Mouse (Mus musculus): ENCODE measurements around the gene Hoxb8. TPM values are rescaled to one million over a fixed set of nuclear protein-coding genes. Genes with fewer than 3 reads are reported as not detected.

The Hoxb8 gene
- polyA plus RNA-seq, 2 experiments from 2014 or later, result not detected

DNA sequence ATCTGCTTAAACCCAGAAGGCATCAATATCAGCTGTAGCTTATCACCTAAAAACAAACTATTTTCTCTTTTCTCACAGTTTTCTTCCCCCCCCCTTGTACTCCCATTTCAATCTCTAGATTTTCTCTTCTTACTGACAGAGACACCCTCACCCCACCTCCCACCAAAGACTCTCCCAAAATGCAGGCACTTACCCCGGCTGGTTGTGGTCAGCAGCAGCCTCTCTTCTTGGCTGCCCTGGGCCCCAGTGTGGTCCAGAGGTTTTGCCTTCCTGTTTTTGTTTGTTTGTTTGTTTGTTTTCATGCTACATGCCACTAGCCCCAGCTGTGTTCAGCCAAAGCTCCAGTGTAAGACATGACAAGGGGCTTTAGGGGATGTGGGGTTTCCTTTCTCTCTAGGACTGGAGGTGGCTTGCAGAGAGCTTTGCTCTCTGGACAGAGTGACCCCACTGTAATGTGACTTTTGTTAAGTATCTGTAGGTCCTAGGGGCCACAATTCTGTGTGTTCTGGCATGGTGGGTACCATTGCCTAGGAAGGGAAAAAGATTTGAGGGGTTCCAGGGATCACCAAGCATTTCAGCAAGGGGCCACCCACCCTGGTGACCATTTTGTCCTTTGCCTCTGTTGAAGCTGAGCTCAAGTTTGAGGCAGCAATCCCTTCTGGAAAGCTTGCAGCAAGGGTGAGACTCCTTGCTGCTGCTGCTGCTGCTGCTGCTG, 13.5 kb upstream of the Hoxb8 start:
- ATAC-seq, result no peak

DNA sequence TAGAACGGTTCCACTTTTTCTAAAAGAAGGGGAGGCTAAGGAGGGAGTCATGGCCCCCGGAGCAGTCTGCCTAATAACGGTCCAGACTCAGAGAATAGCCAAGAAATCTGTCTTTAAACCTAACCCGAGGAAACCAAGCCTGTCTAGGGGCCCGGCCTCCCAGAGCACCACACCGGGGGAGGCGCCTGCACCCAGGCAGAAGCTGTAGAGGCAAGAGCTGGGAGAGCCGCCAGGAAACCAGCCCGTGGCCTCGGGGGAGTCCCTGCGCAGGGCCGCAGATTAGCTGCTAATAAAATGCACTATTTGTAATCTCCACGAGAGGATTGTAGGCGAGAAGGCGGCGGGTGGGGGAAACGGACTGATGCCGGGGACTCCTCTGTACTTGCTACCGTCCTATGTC, 11.8 kb upstream of the Hoxb8 start:
- peak; percentile 46 for ATAC-seq

DNA sequence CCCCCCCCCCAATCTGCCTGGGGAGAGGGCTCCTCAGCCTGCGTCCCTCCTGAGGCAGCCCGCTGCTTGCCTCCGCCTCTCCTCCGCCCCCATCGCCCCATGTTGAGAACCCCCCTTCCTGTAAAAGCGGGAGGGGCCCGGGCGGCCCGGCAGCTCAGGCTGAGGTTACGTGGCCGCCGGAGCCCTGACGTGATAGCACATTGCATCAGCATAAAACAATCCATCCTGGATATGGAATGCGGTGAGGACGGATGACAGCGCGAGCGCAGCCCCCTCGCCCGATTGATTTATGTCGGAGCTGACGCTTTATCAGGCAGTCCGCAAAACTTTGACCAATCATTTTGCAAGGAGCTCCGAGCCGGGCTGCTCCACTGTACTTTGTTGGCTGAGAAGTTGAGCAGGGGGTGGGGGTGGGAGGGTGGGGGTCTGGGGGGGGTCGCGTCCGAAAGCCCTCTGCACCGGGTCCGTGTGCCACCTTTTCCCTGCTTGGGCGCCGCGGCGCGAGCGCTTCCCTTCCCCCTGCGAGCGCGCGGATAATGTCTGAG, 10.6 kb upstream of the Hoxb8 start, which contains the start of gene Hoxb9:
TSS of gene Hoxb9 (plus strand) at position 462 of the 545 bp plus-strand sequence.
- peak; percentile 25 for ATAC-seq

DNA sequence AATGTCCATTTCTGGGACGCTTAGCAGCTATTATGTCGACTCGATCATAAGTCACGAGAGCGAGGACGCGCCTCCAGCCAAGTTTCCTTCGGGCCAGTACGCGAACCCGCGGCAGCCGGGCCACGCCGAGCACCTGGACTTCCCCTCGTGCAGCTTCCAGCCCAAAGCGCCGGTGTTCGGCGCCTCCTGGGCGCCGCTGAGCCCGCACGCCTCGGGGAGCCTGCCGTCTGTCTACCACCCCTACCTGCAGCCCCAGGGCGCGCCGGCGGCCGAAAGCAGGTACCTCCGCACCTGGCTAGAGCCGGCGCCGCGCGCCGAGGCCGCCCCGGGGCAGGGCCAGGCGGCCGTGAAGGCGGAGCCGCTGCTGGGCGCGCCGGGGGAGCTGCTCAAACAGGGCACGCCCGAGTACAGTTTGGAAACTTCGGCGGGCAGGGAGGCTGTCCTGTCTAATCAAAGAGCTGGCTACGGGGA, 10.1 kb upstream of the Hoxb8 start:
- no peak for ATAC-seq

DNA sequence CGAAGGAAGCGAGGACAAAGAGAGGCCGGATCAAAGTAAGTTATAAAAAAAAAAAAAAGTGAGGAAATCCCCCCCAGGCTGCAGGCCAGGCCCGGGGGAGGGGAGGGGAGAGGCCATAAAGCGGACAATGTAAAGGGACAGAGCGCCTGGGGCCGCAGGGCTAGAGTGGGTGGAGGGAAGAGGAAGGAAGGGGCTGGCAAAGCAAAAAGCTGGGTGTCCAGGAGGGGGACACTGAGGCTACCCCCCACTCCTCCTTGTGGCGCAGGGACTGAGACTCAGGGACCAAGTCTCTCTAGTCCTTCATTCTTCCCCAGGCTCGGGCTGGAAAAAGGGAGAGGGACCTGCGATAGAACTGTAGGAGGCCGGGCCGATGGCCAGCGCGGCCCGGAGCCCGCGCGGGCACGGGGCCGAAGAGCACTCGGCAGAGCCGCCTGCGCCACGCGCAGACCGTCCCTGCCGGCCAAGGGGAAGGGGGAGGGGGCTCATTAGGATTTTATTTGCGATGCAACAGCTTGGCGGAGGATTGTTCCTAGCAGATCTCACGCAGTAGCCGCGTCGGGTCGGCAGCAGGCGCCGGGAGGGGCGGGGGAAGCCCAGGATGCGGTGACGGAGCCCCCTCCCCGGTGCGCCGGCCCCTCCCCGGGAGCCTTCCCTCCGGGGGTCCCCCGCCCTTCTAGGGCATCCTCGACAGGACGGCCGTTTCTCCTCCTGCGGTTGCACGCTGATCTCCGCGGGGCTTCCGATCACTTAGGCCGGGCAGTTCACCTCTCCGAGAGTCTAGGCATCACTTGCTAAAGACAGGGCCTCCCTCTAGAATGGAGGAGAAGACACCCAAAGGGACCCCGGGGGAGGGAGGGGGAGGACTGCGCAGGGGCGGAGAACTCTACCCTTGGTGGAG, 9.4 kb upstream of the Hoxb8 start:
- no peak for ATAC-seq

DNA sequence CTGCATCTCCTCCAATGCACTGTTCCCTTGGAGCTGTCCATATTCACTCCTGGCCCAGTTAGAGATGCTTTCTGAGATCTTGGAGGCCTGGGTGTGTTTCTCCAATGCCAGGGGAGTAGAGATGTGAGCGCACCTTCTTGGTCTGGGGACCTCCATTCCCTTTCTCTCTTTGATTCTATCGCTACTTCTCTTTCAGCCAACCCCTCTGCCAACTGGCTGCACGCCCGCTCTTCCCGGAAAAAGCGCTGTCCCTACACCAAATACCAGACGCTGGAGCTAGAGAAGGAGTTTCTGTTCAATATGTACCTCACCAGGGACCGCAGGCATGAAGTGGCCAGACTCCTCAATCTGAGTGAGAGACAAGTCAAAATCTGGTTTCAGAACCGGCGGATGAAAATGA, 7.3 kb upstream of the Hoxb8 start:
- no peak for ATAC-seq

DNA sequence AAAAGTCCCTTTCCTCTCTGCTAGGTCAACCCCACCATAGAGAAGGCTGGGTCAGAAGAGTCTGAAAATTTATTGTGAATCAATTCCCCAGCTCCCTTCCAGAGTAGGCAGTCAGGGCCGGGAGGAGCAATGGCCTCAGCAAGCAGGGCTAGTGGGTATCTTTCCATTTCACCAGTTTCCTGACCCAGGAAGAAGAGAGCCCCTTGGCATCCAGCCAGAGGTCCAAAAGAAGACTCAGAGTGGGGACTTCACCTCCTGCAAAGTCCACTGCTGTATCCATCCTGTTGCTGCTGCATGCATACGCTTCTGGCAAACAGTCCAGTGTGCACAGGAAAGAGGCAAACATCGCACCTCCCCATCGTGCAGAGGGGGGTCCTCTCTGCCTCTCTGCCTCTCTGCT, 5.8 kb upstream of the Hoxb8 start:
- ATAC-seq, result no peak

DNA sequence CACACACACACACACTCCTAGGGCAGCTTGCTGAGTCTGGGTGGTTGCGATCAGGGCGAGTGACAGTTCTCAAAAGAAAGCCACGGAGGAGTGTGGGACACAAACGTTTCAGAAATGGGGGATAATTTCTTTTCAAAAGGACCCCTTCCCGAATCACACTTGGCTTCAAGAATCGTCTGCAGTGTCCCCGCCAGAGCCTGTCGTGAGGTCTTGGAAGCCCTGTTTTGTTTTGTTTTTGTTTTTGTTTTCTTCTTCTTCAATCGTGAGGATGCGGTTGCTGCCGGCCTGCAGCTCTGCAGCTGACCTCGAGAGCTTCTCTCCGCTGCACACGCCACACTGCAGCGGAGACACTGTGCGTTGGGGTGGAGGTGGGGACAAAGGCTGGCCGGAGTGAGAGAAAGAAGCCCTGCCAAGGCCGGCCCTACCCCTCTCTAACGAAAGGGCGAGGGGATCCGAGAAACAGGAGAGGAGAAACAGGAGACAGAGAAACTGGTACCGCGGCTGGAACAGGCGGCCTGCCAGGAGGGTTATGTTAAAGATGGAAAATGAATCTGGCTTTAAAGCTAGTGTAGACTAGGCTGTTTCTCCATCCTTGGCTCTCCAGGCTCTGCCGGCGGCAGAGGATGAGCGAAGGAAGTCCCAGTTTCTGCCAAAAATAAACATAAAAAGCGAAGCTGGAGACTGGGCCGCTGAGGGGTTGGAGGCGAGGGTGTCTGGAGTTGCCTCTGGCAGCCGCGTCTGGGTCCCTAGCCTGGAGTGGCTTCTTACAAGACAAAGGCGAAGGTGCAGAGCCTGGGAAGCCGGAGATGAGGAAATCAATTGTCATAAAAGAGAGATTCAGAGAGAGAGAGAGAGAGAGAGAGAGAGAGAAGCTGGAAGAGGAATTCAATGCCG, 4.3 kb upstream of the Hoxb8 start:
- no peak for ATAC-seq

DNA sequence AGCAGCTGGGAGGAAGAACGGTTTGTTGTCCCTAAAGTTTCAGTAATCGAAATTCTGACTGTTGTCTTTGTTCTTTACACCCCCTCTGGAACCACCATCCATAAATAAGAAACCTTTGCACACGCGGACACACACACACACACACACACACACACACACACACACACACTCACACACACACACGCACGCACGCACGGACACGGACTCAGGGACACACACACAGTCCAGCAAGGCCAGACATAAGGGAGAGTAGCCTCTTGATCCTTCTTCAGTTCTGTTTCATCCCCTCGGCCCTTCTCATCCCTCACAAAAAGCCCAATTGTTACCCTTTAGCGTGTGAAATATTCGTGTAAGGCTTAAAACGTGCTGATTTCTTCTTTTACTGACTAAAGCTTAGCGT, 3.4 kb upstream of the Hoxb8 start:
- no peak for ATAC-seq

DNA sequence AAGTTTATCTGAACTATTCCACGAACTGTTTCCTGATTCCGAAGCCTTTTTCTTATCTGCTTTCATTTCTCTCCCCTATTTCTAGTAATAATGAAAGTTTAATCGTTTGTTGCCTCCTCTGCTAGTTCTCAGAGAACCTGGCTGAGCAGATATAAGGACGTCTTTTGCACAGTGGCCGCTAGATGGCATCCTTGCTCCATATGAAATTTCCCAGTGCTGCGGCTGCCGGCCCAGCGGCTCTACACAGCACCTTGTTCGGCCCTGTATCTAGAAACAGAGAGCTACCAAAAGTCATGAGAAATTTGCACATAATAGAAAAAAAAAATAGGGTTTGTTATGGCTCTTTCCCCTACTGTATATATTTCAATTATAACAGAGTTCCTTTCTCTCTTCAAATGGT, 2.9 kb upstream of the Hoxb8 start:
- ATAC-seq, result peak; percentile 82

DNA sequence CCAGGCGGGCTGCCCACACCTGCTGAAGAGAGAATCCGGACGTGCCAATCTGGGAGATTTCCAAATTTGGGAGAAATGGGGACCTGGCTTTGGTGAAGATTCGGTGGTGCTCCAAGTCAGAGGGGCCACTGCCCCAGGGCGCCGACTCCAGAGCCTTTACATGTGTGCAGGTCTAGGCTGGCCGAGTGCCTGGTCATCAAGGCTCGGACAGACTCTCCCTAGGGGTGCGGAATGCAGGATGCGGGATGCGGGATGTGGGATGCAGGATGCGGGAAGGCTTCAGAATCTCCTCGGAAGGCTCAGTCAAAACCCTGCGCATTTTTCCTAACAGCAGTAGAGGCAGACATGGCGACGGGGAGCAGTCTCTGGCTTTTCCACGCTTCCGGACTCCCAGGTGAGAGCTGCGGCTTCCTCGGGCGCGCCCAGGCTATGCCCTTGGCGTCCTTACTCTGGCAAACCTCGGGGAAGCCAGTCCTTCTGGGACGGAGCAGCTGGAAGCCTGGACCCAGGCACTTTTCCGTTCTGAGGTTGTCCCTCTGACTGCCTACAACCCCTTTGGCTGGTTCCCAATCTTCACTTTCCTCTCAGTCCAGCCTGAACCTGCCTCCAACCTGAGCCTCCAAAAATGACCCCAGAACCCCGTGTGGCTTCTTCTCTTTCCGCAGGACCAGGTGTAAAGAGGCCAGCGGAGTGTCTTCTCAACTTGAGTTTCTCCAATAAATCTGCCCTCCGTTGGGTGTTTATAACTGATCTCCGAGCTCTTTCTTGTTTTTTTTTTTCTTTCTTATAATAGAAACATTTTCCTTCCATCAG, 2.1 kb upstream of the Hoxb8 start:
- ATAC-seq, result no peak

DNA sequence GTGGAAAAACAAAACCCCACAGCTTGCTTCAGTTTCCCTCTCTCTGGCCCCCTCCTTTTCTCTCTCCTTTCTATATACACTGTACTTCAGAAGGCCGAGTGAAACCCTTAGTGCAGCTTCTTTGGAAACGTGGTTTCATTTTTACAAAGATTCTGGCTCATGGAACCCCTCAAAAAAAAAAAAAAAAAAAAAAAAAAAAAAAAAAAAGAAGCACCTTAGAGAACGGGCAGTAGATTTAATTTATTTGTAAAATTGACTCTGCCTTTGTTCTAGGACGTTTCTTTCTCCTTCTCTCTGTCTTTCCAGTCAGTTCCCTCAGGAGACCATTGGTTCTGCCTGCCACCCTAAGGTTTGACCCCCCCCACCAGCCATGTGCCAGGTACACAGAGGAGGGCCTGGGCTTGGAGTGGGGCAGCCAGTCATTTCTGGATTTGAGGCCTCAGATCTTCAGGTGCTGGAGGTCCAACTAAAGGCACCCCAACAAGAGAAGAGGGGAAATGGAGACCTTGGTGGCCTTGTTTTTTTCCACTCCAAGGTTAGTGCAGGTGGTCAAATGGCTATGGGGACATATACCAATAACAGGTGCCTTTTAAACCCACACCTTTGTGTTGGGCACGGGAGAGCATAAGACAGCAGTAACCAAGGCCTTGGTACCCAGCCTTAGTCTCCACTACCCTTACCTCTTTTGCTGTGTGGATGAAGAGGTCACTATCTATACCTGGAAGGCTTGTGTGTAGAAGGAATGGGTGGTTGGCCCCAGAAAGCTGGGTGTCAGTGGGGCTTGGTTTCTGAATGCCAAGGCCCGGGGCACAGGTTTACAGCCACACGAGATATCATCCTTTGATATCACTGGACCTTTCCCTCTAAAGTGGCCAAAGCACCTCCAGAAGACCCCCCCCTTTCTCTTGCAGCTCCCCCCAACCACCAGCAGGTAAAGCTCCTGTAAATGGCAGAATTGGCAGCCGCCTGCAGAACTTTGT, 1.0 kb upstream of the Hoxb8 start:
- ATAC-seq, result no peak

DNA sequence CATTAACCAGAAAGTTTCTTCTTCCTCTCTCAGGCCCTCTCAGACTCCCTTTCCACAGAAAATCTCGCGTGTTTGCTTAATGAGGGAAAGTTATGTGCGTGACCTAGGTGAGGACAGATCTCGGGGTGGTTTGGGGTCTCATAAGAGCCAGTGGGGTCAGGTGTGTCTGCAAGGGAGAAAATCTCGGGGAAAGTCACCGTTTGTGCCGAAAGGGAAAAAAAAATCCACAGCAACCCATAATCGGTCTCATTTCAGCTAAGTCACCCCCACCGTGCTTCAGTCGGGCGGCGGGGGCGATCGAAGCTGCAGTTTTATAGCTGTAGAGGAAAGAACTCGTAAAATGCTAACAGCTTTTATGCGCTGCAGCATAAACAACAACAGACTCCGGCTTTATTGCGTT, 309 bp upstream of the Hoxb8 start:
- ATAC-seq, result no peak

DNA sequence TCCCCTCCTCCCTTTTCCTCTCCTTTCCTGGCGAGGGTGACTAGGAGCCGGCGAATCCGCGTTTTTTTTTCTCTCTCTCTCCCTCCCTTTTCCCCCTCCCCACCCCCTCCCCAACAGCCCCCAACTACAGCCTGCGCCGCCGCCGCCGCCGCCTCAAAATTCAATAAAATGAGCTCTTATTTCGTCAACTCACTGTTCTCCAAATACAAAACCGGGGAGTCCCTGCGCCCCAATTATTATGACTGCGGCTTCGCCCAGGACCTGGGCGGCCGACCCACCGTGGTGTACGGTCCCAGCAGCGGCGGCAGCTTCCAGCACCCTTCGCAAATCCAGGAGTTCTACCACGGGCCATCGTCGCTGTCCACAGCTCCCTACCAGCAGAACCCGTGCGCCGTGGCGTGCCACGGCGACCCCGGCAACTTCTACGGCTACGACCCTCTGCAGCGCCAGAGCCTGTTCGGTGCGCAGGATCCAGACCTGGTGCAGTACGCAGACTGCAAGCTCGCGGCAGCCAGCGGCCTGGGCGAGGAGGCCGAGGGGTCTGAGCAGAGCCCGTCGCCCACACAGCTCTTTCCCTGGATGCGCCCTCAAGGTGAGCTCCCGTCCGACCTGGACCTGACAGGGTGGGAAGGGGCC, 1.2 kb downstream of the Hoxb8 start:
- no peak for ATAC-seq

DNA sequence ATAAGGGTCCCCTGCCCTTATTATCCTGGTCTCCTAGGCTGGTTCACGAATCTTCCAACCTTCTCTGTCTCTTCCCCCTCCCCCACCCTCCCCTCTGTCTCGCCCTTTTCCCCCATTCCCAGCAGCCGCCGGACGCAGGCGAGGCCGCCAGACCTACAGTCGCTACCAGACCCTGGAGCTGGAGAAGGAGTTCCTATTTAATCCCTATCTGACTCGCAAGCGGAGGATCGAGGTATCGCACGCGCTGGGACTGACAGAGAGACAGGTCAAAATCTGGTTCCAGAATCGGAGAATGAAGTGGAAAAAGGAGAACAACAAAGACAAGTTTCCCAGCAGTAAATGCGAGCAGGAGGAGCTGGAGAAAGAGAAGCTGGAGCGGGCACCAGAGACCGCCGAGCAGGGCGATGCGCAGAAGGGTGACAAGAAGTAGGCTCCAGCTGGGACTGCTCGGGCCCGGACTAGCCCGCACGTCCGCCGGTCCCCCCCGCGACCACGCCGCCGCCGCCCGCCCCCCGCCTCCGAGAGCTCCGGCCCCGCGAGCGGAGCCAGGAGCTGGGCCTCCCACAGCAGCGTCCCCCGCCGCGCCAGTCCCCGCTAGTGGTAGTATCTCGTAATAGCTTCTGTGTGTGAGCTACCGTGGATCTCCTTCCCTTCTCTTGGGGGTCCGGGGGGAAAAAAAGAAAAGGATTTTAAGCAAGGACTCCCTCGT, 2.5 kb downstream of the Hoxb8 start:
- ATAC-seq, result no peak

DNA sequence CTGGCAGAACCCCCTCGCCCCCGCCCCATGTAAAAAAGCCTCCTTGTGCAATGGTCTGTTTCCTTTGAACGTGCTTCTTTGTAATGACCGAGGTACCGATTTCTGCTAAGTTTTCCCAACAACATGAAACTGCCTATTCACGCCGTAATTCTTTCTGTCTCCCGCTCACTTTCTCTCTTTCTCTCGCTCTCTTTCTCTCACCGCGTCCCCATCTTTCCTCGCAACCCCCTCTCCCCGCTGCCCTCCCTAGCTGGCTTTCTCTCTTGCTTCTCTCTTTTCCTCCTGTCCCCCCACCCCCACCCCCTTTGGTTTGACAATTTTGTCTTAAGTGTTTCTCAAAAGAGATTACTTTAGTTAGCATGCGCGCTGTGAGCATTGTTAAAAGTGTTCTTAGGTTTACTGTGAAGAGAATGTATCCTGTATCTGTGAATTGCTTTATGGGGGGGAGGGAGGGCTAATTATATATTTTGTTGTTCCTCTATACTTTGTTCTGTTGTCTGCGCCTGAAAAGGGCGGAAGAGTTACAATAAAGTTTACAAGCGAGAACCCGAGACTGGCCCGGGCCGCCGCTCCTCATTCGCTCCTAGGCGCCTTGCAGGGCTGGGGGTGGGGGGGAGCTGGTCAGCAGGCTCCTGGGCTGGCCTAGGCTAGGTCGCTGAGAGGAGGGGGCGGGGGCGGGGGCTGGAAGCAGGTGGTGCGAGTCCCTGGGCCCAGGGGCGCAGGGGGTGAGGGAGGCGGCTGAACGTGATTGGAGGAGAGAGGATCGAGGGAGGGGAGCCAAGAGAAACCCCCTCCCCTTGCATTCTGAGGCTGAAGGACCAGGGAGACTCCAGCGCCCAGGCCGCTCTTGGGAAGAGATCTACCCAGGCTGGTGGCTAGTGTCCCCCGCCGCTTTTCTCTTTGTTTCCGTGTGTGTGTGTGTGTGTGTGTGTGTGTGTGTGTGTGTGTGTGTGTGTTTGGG, 3.3 kb downstream of the Hoxb8 start:
- ATAC-seq, result no peak

DNA sequence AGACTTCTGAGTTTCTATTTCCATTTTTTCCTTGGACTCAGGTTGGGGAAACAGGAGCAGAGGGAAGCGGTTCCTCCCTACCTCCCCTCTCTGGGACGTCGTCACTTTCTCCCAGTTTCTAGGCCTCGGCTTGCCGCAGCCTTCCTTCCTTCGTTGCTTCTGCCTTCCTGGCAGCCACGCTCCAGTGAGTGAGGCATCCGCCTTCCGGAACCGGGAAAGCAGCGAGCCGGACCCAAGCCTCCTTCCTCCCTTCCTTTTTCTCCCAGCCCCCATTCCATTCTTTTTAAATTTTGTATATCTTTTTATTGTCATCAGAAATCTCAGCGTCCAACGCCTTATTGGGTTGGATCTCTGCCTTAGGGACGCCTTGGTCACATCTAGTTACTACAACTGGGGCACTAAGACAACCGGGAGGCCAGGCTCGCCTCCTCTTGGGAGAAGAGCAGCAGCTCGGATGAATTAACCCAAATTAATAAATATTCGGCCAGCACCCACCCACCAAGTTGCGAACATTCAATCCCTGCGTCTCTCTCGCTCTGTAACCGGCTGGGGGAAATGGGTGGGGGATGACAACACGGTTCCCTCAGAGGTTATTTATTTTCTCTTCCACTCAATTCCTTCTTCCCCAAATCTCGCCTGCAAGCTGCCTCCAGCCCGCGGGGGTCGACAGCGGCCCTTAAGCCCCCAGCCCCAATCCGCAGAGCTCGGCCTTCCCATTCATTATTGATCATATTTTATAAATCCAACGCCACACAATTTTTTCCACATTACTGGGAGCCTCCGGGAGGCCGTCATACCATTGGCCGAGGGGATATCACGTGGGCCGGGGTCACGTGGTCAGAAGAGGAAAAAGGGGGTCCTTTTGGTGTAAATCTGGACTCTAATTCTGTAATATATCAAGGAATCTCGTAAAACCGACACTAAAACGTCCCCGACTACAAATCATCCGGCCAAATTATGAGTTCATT, 4.3 kb downstream of the Hoxb8 start, which contains the start of gene Hoxb7:
TSS of gene Hoxb7 (plus strand) at position 853 of the 968 bp plus-strand sequence.
- ATAC-seq, result no peak
